Mouse (Mus musculus): ENCODE data around the gene Gm26602. TPM values are rescaled to one million over a fixed set of nuclear protein-coding genes. Genes with fewer than 3 reads are reported as not detected.
A peak's percentile ranks its signal among the peaks of the same experiment; 100 is the strongest.

Gm26602 gene
- total RNA-seq (2021), result not detected
- long read RNA-seq, result 0 reads

DNA sequence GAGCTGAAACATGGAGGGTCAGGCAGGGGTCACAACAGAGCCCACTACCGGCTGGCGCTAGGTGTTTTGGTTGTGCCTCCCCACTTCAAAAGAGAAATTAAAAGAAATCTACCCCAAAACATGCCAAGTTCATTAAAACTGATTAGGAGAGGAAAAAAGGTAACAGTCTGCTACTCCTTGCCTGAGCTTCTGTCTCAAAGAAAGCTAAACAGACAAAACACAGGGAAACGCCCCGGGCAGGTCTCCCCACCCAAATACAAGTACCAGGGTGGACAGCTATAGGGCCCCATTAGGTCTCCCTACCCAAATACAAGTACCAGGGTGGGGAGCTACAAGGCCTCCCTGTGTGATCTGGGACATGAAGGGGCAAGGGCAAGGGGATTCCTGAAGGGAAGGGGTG lies at the start of gene Gm26602:
TSS of gene Gm26602 (plus strand) at position 301 of the 400 bp plus-strand sequence.
- DNase-seq (ENCODE audit: low spot score in 2 of 2), result no peak

DNA sequence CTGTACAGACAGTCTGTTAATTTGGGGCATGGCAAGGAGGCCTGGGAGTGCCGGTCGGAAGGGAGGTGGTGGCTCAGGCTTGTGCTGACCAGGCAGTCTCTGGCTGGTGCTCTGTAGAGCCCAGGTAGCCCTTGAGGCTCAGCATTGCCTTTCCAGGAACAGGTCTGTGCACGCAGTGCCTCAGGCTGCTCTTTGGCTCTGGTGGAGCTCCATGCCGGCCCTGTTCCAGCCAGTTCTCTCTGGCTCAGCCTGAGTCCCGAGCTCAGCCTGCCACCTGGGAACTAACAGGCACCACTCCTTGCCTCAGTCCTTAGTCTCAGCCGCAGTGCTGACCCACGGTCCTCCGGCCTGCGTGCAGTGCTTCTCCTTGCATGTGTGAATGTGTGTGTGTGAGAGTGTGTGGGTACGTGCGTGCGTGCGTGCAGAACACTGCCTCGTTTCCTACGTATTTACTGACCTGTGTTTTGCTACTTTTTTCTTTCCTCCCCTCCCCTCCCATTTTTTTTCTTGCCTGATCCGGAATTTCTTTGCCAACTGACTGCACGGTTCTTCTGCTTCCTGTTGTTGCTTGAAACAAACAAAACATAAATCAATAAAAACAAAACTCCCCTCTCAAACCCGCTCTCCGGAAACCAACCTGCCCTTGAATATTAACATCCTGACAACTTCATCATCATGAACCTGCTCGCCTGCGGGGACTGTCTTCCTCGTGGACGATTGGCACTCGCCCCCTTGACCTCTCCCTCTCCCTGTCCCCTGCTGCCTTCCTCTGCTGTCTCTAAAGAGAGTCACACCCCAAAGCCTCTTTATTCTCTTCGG lies 49.2 kb upstream of the Gm26602 start:
- DNase-seq (ENCODE audit: low spot score in 2 of 2), result no peak

GRCm38 (mm10) chr10:79862049-79862788 lies 48.4 kb upstream of the Gm26602 start:
- no peak for DNase-seq (ENCODE audit: low spot score in 2 of 2)

- DNase-seq (ENCODE audit: low spot score in 2 of 2), result no peak
Measured at GRCm38 (mm10) chr10:79862925-79863324, 47.7 kb upstream of the Gm26602 start.

DNA sequence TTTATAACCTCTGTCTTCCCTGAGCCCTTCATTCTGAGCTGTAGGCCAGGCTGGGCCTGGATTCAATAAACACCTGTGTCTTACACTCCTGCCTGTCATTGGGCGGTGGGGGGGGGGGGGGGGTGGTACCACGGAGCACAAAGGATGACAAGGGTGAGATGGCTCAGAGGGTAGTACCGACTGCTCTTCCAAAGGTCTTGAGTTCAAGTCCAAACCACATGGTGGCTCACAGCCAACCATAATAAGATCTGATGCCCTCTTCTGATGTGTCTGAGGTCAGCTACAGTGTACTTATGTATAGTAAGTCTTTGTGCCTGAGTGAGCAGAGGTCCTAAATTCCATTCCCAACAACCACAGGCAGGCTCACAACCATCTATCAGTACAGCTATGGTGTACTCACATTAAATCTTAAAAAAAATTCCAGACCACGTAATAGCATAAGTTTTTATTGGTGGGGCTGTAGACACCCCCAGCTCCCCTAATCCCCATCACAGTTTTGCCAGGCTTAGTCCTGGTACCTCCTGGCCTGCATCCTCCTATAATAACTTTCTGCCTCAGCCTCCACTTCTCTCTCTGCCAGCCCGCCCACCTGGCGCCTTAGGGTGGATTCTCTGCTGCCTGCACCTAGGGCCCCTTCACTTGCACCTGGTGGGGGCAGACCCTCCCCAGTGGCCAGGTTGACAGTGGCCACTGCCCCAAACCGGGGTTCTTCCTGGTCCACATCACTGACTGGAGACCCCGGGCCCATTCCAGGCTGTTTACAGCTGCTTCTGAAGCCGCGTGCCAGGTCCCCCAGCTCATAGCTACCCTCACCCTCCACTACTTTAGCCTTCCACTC lies 46.1 kb upstream of the Gm26602 start:
- no peak for DNase-seq (ENCODE audit: low spot score in 2 of 2)

GRCm38 (mm10) chr10:79865189-79865601 lies 45.5 kb upstream of the Gm26602 start:
- DNase-seq (ENCODE audit: low spot score in 2 of 2), result no peak

DNA sequence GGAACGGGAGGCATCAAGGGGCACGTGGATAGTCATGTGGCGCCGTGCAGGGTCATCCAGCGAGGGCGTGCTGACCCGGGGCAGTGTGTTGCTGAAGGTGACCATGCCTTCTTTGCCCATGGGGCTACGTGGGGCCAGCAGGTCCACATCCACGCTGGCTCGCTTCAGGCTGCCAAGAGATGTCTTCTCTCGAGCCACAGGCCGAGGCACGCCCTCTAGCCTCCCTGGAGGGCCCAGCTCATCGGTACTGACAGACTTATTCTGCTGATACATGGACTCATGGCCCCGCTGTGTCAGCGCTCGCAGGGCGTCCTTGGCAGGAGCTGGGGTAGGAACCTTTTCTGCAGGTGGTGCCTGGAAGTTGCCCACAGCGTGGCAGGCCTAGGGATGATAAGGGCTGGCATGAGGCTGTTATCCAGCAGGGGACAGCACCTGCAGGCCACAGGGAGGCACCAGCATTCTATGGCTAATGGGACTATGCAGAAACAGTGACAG lies 44.8 kb upstream of the Gm26602 start:
- DNase-seq (ENCODE audit: low spot score in 2 of 2), result no peak

DNA sequence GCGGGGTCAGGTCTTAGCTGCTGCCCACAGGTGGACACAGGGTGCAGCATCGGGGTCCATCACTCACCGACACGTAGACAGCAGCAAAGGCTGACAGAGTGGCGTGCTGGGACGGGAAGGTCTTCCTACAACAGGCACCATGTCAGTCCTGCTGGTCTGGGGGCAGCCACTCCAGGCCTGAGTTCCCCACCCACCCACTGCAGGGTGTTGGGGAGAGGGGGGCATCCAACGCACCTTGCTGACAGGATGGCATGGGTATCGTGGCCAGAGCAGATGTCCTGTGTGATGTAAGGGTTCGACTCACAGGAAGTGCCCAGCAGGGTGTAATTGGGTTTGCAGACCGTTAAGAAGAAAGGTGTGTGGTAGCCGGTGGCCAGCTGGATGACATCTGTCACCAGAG lies 44.1 kb upstream of the Gm26602 start:
- no peak for DNase-seq (ENCODE audit: low spot score in 2 of 2)

GRCm38 (mm10) chr10:79871845-79872244 lies 38.8 kb upstream of the Gm26602 start:
- DNase-seq (ENCODE audit: low spot score in 2 of 2), result no peak

DNA sequence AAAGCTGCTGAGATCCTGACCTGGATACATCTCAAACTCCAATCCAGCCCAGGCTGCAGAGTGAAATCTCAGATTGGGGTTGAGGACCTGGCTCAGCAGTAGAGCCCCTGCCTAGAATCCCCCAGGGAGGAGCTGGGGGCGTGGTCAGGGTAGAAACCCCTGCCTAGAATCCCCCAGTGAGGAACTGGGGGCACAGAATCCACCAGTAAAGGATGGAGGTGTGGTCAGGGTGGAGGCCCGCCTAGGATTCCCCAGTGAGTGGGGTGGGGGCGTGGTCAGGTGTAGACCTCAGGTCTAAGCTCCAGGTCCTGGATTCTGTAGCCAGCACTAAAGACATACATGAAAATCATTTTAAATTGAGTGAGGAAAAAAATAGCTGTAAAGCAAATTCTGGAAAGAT lies 37.8 kb upstream of the Gm26602 start:
- no peak for DNase-seq (ENCODE audit: low spot score in 2 of 2)

DNA sequence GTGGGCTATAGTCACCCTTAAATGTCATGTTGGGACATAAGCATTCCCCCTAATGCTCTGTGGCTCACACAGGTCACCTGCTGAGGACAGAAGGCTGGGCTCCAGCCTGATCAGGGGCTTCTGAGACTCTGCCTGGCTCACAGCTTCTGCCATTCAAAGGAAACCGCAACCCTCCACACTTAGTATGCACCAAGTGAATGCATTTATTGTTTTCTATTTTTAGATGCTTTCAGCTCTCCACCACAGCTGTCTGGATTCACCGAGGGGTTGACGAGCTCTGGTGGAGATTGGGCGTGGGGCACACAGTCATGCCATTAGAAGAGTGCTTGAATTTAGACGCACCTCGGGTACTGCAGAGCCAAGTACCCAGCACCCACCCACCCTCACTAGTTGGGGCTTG lies 37.3 kb upstream of the Gm26602 start:
- DNase-seq (ENCODE audit: low spot score in 2 of 2), result no peak

GRCm38 (mm10) chr10:79873715-79874289 lies 36.9 kb upstream of the Gm26602 start:
- no peak for DNase-seq (ENCODE audit: low spot score in 2 of 2)

- DNase-seq (ENCODE audit: low spot score in 2 of 2), result peak; percentile 47 to 58
Measured at GRCm38 (mm10) chr10:79874290-79874862, 36.3 kb upstream of the Gm26602 start, which contains the start of the genes Prtn3 and Plppr3. Prtn3 (plus strand) TSS chr10:79874476. Plppr3 (minus strand) TSS chr10:79874634.

- DNase-seq (ENCODE audit: low spot score in 2 of 2), result no peak
Measured at GRCm38 (mm10) chr10:79877174-79877573, 33.5 kb upstream of the Gm26602 start.

DNA sequence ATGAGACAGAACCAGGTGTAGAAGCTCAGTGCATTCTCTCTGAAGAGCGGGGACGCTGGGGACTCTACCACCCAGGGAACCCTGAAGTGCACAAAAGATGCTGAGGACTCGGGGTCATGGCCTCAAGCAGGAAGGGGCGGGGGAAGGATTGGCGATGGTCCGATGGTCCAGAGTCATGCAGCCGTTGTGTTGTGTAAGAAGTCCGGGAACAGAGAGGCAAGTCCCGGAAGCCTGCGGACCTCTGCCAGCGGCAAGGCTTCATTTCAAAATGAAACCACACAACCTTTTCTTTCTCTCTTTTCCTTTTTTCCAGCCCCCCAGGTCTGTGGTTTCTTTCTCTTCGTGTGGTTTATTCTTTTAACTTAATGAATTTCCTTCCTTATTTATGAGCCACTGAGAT lies 32.9 kb upstream of the Gm26602 start:
- DNase-seq (ENCODE audit: low spot score in 2 of 2), result no peak

DNA sequence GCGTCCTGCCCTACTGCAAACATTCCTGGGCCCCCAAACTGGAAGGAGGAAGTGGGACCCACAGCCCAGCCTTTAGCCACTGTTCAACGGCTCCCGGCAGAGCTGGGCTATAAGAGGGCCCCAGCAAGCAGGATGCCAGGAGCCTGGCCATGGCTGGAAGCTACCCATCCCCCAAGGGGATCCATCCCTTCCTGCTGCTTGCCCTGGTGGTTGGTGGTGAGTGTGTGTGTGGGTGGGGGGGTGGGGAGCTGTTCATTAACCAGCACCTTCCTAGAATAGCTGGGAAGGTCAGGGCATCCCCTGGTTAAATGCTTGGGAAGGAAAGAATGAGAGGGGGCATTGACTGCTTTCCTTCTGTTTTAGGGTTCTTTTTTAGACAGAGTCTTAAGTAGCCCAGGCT lies 31.1 kb upstream of the Gm26602 start:
- no peak for DNase-seq (ENCODE audit: low spot score in 2 of 2)

DNA sequence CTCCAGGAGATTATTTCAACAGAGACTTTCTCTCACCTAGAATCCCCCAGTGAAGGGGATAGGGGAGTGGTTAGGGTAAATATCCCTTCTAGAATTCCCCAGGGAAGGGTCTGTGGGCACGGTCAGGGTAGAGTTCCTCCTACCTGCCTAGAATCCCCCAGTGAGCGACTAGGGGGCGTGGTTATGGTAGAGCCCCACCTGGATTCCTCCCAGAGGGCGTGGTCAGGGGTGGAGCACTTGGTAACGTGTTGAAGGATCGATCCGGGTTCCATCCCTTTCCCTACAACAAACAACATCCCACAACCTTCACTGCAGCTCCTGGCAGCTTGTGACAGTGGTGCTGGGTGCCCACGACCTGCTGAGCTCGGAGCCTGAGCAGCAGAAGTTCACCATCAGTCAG lies 29.9 kb upstream of the Gm26602 start:
- no peak for DNase-seq (ENCODE audit: low spot score in 2 of 2)

DNA sequence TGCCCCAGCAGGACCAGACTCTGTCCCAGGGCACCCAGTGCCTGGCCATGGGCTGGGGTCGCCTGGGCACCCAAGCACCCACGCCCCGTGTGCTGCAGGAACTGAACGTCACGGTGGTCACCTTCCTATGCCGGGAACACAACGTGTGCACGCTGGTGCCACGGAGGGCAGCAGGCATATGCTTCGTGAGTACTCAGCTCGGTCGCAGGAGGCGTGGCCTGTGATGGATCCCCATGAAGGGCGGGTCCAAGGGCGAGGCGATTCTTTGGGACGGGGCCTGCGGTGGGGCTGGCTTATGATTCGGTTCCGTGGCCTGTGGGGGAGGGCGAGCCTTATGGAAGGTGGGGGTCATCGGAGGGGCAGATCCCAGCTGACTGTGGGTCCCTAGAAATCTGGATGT lies 28.7 kb upstream of the Gm26602 start:
- DNase-seq (ENCODE audit: low spot score in 2 of 2), result no peak

GRCm38 (mm10) chr10:79883297-79884084 lies 27.2 kb upstream of the Gm26602 start:
- peak; percentile 82 for DNase-seq (ENCODE audit: low spot score in 2 of 2)

- DNase-seq (ENCODE audit: low spot score in 2 of 2), result no peak
Measured at GRCm38 (mm10) chr10:79884446-79884845, 26.2 kb upstream of the Gm26602 start.

Measured in layer of hippocampus, postnatal 10 days (tissue).